Mouse (Mus musculus): Measurements from ENCODE around the gene Utp3.

Utp3 gene

GRCm38 (mm10) chr5:88574829-88575228 is 20.6 kb downstream of the Utp3 start:
- no peak for DNase-seq

GRCm38 (mm10) chr5:88575506-88576338 is 21.5 kb downstream of the Utp3 start:
- peak; percentile 64 to 70 for DNase-seq

GRCm38 (mm10) chr5:88580681-88581080 is 26.4 kb downstream of the Utp3 start:
- DNase-seq = no peak

GRCm38 (mm10) chr5:88581343-88581742 is 27.1 kb downstream of the Utp3 start:
- no peak for DNase-seq

- DNase-seq = peak; percentile 44 to 71
These were observed 29.2 kb downstream of the Utp3 start for GRCm38 (mm10) chr5:88583271-88584031.

GRCm38 (mm10) chr5:88584061-88584460 is 29.8 kb downstream of the Utp3 start:
- DNase-seq = no peak

GRCm38 (mm10) chr5:88586407-88587174 is 32.3 kb downstream of the Utp3 start:
- DNase-seq = peak; percentile 40 to 56

GRCm38 (mm10) chr5:88587211-88587934 is 33.1 kb downstream of the Utp3 start:
- peak; percentile 84 to 93 for DNase-seq

GRCm38 (mm10) chr5:88588481-88588880 is 34.2 kb downstream of the Utp3 start:
- peak in 1 of 2 experiments; percentile 53 for DNase-seq

- DNase-seq = peak; percentile 73 to 89
These were observed 39.3 kb downstream of the Utp3 start for GRCm38 (mm10) chr5:88593421-88594172.

GRCm38 (mm10) chr5:88594173-88594569 is 39.9 kb downstream of the Utp3 start:
- DNase-seq = peak in 1 of 2 experiments; percentile 51

GRCm38 (mm10) chr5:88595537-88596455 is 41.5 kb downstream of the Utp3 start:
- DNase-seq = peak; percentile 60 to 73

- DNase-seq = no peak
These were observed 44.7 kb downstream of the Utp3 start for GRCm38 (mm10) chr5:88598961-88599360.

- DNase-seq = no peak
These were observed 47.8 kb downstream of the Utp3 start for GRCm38 (mm10) chr5:88602030-88602429.

- DNase-seq = no peak
These were observed 48.5 kb downstream of the Utp3 start for GRCm38 (mm10) chr5:88602713-88603112.

- no peak for DNase-seq
These were observed 49.8 kb downstream of the Utp3 start for GRCm38 (mm10) chr5:88604046-88604445.

- no peak for DNase-seq
These were observed 50.5 kb downstream of the Utp3 start for GRCm38 (mm10) chr5:88604641-88605358.

All from kidney, postnatal 25 days (tissue).